Mouse (Mus musculus): ENCODE measurements around the gene Il6ra. TPM values are rescaled to one million over a fixed set of nuclear protein-coding genes. Genes with fewer than 3 reads are reported as not detected.

Gene Il6ra
- polyA plus RNA-seq, 1 experiment from 2014 or later: 17.9 TPM

DNA sequence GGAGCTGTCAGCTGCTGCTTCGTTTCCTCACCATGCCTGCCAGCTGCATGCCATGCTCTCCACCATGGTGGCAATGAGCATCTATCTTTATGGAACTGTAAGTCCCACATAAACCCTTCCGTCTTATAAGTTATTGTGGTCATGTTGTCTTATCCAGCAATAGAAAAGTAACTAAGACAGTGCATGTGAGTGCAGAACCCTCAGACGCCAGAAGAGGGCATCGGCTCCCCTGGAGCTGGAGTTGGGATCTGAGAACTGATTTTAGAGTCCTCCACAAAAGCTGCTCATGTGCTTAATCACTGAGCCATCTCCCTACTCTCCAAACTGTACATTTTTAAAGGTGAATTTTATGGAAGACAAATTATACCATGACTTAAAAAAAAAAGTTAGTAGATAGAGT lies 95.9 kb downstream of the Il6ra start:
- Histone ChIP-seq H3K4me3 (ENCODE audit: low read depth, low read length) (no peak overlapping the region), H3K4me1 (ENCODE audit: insufficient read depth, low read depth, low read length) (no peaks in the 10 kb centered on the region), H3K27ac (ENCODE audit: low read length) (no peak overlapping the region), H3K27me3 (replicated peaks; ENCODE audit: insufficient read depth, low read length) (no peaks in the 10 kb centered on the region), H3K9ac (replicated peaks; ENCODE audit: low read depth) (no peak overlapping the region), H3K9me3 (ENCODE audit: low read length) (no peaks in the 10 kb centered on the region), H3K36me3 (ENCODE audit: insufficient read depth, low read length) (no peaks in the 10 kb centered on the region), H3K4me2 (replicated peaks; ENCODE audit: low read depth, low read length) (no peak overlapping the region)
- no peak for DNase-seq (ENCODE audit: low spot score)
- TF ChIP-seq CTCF (IDR thresholded peaks at IDR 0.05): peak; percentile 72
- TF ChIP-seq EP300 (IDR thresholded peaks at IDR 0.05): no peak
- WGBS: 51% methylated on average over 4 of the region's 4 CpGs
- no peak for ATAC-seq

Other genes with a start within 250 kb of the Il6ra start
- gene Adar, start 198.2 kb downstream of the Il6ra start, polyA plus RNA-seq (2015; fragmentation: Nextera tagmentation; extraction: Ambion mirVana): 7.5 and 7.9 TPM in 2 replicates
- 0.17 and 0.27 TPM in 2 replicates for gene Chrnb2, start 148.6 kb downstream of the Il6ra start, polyA plus RNA-seq (2015; fragmentation: Nextera tagmentation; extraction: Ambion mirVana)
- 12.4 and 13.4 TPM in 2 replicates for gene Ube2q1, start 139.6 kb downstream of the Il6ra start, polyA plus RNA-seq (2015; fragmentation: Nextera tagmentation; extraction: Ambion mirVana)
- gene She, start 81.8 kb downstream of the Il6ra start, polyA plus RNA-seq (2015; fragmentation: Nextera tagmentation; extraction: Ambion mirVana): 11.2 and 12.1 TPM in 2 replicates
- 7.1 and 7.4 TPM in 2 replicates for gene Atp8b2, start 50.3 kb upstream of the Il6ra start, polyA plus RNA-seq (2015; fragmentation: Nextera tagmentation; extraction: Ambion mirVana)
- gene Hax1, start 85.6 kb upstream of the Il6ra start, polyA plus RNA-seq (2015; fragmentation: Nextera tagmentation; extraction: Ambion mirVana): 80.5 and 93.6 TPM in 2 replicates
- 144 and 146 TPM in 2 replicates for gene 4933434E20Rik, start 138.4 kb upstream of the Il6ra start, polyA plus RNA-seq (2015; fragmentation: Nextera tagmentation; extraction: Ambion mirVana)
- 101 and 118 TPM in 2 replicates for gene Ubap2l, start 139.4 kb upstream of the Il6ra start, polyA plus RNA-seq (2015; fragmentation: Nextera tagmentation; extraction: Ambion mirVana)
- gene Tpm3, start 159.5 kb upstream of the Il6ra start, polyA plus RNA-seq (2015; fragmentation: Nextera tagmentation; extraction: Ambion mirVana): 506 and 509 TPM in 2 replicates
- gene Nup210l, start 190.9 kb upstream of the Il6ra start, polyA plus RNA-seq (2015; fragmentation: Nextera tagmentation; extraction: Ambion mirVana): 0.10 and 0.17 TPM in 2 replicates

Measured in lung, postnatal 0 days (tissue).